Mouse (Mus musculus): ENCODE results near the gene Zfp598.
"Not testable (repeated sequence)": the region's sequence is repeated elsewhere in the genome, so short reads cannot be mapped to it uniquely, and the experiment has no call there.

The Zfp598 gene

DNA sequence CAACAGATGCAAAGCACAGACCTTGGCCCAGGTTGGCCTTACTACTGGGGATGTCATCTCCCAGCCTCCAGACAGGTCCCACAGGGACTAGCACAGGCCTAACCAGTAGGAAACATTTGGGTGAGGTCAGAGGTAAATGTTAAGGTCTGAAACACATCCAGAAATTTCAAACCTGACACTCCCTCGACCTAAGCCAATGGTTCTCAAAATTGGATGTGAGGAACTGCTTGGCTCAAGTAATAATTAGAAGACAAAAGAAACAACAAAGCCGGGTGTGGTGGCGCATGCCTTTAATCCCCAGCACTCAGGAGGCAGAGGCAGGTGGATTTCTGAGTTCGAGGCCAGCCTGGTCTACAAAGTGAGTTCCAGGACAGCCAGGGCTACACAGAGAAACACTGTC, 23.1 kb upstream of the Zfp598 start:
- no peak for DNase-seq (ENCODE audit: low read depth, low spot score)

DNA sequence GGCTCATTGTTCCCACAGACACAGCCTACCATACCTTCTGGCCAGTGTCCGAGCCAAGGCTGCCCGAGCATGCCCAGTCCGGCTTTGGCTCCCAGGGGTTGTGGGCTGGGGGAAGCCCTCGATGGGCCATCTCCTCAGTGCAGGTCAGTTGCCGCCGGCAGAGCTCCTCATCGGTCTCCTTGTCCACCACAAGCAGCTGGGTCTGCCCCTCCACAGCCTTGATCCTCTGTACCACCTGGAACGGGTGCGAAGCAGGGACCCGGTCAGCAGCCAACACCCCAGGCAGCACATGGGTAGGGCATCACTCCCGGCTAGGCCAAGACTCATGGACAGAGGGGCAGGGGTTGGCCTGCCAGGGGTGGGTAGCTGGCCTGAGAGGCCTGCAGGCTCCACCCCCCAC, 22.0 kb upstream of the Zfp598 start:
- no peak for DNase-seq (ENCODE audit: low read depth, low spot score)

DNA sequence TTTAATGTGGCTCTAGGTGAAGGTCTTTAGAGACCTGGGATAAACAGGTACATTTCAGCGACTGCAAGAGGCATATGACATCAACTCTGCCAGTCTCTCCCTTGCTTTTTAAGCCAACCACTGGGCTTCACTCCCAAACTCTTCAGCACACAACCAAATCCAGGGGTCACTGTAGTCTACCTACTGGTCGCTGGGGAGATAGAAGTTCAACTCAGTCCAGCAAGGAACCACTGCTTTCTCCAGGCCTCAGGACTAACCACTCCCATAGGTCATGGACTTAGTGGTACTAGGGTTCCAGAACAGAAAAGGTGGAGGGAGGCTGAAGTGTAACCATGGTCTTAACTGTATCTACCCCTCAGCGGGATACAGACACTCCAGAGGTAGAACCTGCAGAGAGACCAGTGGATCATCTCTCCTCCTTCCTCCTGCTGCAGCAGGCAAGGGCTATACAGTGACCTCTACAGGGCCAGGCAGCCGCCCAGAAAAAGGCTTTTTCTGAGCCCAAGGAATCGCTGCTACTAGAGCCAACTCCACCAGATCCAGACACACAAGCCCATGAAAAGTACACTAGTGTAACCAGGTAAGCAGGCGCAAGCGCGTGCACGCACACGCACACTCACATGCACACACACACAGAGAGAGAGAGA, 20.6 kb upstream of the Zfp598 start:
- DNase-seq (ENCODE audit: low read depth, low spot score): no peak

DNA sequence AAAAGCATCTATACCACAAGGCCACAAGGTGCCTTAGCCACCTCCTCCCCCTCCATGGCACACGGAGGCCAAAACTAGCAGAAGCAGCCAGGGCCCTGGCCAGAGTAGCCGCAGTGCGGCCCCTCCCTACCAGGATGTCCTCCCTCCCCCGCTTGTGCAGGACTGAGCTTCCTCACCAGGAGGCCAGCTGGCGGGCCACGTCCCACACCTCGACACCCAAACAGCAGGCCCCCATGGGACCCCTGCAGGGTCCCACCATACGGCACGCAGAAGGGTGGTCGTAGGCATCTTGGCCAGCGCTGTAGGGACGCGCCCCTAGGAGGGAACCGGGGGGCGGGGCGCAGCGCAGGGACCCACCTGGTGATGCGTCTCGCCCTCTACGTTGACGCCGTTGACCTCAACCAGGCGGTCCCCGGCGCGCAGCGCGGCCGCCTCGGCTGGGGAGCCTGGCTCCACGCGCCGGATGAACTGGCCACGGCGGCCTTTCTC, 19.9 kb upstream of the Zfp598 start:
- DNase-seq (ENCODE audit: low read depth, low spot score): no peak

DNA sequence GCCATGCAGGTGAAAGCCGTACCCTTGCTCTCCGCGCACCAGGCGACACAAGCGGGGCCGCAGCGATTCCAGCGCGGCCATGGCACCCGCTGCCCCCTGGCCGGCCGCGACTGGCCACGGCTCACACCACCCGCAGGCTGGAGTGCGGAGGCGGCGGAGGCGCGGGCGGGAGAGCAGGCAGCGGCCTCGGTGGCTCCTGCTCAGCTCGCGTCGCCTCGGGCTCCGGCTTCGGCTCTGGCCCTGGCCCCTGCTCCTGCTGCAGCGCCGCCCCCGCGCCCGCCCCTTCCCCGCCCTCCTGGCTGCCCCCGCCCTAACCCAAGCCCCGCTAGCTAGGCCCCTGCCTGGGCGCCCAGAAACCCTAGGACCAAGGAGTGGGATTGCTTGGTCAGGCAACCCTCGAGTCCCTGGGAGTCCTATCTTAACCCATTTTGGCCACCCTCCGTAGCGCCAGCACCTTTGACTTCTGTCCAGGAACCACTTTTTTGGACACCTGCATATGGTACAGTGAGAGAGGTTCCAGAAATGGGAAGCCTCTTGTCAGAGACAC, 19.3 kb upstream of the Zfp598 start, which contains the start of gene Slc9a3r2:
Gene Slc9a3r2, minus strand, starts transcription at position 258 of the 547 bp plus-strand sequence.
- peak; percentile 35 for DNase-seq (ENCODE audit: low read depth, low spot score)

DNA sequence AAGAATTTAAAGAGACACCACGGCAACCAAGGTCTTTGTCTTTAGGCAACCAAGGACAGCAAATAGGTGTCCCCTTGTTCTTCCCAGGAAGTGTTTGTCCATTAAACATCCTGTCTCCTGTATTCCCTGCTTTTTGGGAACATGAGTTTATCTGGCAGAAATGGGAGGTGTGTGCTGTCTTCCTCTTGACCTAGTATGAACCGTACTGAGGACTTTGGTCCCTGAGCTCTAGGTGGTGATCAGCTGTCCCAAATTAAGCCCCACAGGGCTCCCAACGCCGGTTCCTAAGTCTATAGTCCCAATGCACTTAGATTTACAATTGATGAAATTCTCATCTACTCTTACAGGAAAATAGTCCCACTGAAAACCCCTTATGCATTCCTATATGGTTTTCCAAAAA, 18.7 kb upstream of the Zfp598 start:
- no peak for DNase-seq (ENCODE audit: low read depth, low spot score)

DNA sequence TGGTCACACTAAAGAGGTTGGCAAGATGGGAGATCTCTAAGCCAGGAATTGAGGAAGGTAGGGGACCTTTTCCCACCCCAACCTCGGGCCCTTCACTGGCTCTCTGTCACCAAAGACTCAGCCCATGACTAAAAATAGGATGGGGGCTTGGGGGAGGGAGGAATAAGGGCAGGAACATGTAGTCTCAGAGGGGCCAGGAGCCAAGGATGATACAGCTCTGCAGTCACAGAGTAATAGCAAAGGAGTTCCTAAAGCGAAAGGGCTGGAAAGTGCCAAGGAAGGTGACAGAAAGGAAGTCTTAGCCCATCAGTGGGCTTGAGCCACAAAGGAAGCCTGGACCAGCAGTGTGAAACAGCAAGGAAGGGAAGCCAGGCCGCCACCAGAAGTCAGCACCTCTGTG, 17.7 kb upstream of the Zfp598 start:
- DNase-seq (ENCODE audit: low read depth, low spot score): no peak

DNA sequence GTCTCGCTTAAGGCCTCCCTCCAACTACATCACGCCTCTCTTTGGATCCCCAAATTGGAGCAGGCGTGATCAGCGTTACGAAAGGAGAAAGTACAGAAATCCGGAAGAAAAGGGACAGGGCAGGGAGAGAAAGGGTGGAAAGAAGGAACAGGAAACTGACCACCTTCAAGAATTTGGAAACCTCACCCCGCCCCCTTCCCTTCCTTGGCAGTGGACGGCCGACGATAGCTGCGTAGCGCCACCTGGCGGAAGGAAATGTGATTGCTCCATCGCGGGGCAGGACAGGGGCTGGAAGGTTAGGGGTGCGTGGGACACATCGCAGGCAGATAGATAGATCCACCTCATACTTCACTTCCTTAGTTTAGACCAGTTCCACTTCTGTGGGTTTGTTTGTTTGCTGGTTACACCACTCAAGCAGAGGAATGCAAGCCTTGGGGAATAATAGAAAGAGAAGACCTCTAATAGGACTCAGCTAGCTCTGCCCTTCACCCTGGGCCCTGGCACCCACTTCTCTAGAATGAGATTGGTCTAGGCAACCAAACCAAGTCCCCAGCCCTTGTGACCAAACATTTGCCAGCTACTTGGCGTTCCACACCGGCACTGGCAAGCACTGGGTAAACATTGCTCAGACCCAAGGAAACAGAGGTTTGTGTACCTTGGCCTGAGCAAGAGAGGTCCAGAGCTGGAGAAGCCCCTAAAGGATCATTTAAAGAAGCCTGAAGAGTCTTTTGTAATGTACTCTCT, 15.3 kb upstream of the Zfp598 start:
- DNase-seq (ENCODE audit: low read depth, low spot score): peak; percentile 56

DNA sequence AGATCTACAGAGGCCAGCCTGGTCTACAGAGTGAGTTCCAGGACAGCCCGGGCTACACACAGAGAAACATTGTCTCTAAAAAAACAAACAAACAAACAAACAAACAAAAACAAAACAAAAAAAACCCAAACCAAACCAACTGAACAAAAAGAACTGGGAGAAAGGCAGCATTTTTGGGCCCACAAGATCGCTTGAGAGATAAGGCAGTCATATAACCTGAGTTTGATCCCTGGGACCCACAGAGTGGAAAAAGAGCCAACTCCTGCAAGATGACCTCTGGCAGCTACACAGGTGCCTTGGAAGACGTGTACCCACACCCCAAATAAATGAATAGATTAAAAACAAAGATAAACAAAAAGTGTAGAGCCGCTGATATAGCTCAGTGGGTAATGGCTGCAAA, 14.5 kb upstream of the Zfp598 start:
- no peak for DNase-seq (ENCODE audit: low read depth, low spot score)

DNA sequence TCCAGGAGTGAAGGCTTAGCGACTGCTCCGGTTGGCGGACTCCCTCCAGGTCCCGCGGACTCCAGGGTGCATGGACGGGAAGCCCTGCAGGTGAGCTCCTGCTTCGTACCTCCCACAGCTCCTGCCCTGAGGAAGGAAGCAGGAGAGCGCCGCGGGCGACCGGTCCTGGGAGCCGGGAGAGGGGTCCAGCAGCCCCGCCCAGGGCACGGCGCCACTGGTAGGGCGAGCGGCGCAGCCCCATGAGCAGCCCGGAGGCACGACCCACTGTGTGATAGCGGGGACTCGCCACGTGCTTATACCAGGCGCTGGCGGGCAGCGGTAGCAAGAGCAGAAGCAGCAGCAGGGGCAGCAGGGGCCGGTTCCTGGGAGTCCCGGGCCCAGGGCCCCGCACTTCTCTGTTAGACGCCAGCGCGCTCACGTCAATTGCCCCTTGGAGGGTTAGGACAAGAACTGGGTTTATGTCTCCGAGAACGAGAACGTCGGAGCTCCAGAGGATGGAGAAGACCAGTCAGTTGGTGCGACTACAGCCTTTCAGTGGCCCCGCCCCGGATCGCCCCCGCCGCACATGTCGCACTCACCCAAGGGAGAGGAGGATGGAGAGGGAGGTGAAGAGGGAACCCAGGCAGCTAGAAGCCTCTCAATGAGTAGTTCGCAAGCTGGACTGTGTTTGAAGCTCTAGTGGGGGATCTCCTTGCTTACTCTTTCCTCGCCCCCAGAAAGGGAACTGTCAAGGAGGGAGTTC, 11.3 kb upstream of the Zfp598 start, which contains the start of gene Npw:
Gene Npw, minus strand, starts transcription at position 441 of the 742 bp plus-strand sequence.
- peak; percentile 34 for DNase-seq (ENCODE audit: low read depth, low spot score)

DNA sequence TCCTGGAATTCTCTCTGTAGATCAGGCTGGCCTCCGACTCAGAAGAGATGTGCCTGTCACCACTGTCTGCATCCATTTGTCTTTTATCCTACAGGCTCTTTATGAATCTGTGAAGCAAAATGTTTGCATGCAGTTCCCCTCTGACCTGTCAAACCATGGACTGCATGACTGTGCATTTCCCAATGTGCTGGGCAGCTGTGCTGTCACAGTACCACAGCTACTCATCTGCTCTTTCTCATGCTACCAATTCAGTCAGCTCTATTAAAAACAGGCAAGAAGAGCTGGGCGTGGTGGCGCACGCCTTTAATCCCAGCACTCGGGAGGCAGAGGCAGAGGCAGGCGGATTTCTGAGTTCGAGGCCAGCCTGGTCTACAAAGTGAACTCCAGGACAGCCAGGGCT, 2.5 kb upstream of the Zfp598 start:
- DNase-seq (ENCODE audit: low read depth, low spot score): not testable (repeated sequence)

DNA sequence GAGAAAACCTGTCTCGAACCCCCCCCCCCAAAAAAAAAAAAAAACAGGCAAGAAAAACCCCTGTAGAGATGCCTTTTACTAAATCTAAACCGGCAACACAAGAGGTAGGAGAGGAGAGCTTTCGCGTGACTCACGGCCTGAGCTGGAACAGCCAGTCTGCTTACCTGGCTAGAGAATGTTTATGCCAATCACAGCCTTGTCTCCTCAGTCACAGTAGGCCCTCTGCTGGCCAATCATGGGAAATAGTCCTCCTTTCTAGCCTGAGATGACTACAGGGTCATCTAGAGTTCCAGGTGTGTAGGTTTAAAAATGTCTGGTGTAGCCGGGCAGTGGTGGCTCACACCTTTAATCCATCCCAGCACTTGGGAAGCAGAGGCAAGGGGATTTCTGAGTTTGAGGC, 2.1 kb upstream of the Zfp598 start:
- peak; percentile 64 for DNase-seq (ENCODE audit: low read depth, low spot score)

DNA sequence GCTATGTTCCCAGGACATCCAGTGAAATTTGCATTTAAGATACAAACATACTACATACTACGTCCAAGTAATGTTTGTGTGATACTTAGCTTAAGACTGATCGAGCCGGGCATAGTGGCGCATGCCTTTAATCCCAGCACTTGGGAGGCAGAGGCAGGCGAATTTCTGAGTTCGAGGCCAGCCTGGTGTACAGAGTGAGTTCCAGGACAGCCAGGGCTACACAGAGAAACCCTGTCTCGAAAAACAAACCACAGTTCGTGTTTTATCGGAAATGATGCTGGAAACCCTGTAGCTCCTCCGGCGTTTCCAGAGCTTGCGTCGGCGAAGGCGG, 308 bp upstream of the Zfp598 start:
- DNase-seq (ENCODE audit: low read depth, low spot score): not testable (repeated sequence)

DNA sequence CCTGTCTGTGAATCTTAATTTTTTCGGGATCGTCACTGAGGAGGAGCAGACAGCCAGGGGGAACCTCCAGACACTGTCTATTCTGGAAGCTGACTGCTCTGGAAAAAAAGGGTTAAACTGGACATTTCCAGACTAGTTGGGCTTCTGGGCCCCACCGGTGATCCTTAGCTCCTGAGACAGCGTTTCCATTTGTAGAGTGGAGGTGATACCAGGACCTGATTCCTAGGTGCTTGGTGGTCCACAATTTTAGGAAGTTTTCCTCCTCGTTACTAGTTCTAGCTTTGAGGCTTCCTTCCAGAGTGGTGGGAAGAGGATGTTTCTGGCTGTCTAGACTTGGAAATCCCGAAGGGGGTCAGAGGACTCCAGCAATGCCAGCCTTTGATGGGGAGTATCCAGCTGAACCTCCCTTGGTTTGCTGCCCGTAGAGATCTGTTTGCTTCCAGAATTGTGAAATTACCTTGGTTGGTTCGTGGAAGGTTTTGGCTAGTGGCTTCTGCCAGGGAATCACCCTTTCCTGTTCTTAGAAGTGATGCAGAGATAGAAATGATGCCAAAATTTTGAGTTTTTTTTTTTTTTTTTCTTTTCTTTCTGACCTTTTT, 858 bp downstream of the Zfp598 start:
- no peak for DNase-seq (ENCODE audit: low read depth, low spot score)

DNA sequence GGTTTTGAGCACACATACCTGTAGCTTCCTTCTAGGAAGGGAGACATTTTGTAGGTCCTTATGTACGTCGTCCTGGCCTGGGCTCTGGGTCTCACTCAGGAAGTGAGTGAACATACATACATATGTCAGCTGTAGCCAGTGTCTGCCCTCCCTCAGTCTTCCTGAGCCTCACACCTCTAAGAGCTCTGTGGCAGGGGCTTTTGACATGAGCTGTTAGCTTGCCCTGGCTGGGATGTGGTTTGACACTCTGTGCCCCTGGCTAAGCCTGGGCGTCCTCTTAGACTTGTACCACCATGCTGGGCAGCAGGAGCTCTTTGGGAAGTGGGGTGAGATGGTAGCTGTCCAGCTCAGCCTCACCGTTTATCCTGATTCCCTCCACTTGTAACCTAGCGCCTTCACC, 1.9 kb downstream of the Zfp598 start:
- no peak for DNase-seq (ENCODE audit: low read depth, low spot score)

DNA sequence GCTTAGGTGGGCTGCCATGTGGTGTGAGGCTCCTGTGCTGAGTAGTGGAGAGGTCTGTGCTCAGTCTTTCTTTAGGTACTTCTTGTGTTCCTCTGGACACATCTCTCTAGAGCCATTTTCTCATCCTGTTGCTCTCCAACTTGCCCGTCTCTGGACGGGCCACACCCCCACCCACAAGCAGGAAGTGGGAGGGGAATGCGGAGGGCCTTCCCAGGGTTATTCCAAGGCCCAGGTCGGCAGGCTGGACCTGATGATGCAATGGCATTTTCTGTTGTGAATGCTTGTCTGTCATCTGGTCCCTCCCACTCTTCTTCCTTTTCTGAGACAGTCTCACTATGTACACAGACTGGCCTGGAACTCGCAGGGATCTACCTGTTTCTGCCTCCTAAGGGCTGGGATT, 2.7 kb downstream of the Zfp598 start:
- no peak for DNase-seq (ENCODE audit: low read depth, low spot score)

DNA sequence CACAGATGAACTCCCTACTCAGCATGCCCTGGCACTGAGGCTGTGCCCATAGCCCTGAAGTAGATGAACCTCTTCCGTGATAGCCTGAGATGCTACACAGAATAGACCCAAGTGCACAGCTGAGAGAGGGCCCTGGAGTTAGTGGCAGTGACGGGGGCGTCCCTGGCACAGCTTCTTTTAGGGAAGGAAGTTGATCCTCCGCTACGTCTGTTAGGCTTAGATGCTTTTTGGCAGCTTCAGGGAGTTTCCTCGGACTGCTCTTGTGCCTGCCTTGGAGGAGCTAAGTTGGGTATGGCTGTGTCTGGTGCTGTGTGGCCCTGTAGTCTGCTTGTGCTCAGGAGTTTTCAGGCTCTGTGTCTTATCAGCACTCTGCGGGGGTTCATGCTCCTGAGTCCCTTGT, 4.8 kb downstream of the Zfp598 start:
- no peak for DNase-seq (ENCODE audit: low read depth, low spot score)

DNA sequence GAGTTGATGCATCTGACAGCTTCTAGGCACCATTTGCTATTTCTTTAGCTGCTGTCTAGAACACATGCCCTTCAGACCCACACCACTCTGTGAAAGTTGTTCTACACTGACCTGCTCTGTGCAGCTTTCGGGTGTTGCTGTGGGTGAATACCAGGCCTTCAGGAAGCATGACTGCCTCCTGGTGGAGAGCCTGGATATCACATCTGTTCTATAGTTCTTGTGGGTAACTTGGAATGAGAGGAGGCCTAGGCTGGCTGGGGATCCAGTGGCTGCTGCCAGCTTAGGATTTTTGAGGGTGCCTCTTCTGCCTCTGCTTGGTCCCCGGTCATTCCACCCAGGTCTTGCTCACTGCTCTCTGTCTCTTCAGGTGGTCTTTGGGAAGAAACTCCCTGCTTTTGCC, 6.7 kb downstream of the Zfp598 start:
- peak; percentile 84 for DNase-seq (ENCODE audit: low read depth, low spot score)

DNA sequence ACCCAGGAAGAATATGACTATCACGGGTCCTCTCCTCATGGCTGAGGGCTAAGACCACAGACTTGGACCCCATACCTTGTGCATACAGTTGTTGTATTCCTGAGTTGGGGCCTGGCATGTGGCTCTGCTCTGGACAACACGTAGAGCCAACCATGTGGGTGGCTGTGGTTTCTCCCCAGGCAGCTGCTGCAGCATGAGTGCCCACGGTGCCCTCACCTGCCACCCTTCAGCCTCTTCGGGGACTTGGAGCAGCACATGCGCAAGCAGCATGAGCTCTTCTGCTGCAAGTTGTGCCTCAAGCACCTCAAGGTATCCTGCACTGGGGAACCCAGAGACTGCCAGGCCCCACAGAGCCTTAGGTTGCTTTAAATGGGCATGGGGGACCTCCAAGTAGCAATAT, 7.4 kb downstream of the Zfp598 start:
- DNase-seq (ENCODE audit: low read depth, low spot score): no peak

DNA sequence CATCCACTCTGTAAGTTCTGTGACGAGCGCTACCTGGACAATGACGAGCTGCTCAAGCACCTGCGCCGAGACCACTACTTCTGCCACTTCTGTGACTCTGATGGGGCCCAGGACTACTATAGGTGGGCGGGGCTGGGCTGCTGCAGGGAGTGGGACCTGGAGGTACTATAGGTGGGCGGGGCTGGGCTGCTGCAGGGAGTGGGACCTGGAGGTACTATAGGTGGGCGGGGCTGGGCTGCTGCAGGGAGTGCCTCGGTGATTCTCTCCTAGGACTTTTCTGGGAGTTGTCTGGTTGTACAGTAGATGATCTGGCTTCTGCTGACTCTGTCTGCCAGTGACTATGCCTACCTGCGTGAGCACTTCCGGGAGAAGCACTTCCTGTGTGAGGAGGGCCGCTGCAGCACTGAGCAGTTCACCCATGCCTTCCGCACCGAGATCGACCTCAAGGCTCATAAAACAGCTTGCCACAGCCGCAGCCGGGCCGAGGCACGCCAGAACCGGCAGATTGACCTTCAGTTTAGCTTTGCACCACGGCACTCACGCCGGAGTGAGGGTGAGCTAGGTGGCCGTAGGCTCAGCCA, 8.1 kb downstream of the Zfp598 start:
- no peak for DNase-seq (ENCODE audit: low read depth, low spot score)

DNA sequence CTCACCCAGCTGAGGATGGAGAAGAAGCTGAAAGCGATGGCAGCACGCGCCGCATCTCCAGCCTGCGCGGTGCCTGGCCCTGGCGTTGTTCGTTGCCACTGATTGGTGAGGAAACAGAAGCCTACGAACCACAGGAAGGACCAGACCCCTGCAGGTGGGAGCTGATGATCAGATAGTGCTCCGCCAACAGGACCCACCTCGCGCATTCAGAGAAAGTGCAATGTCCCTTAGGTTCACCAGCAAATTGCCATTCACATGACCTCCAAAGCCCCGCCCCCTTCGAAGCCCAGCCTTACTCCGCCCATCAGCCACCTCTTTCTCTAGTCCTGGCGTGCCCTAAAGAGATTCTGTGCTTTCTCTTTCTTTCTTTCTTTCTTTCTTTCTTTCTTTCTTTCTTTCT, 17.0 kb downstream of the Zfp598 start:
- no peak for DNase-seq (ENCODE audit: low read depth, low spot score)
